Mouse (Mus musculus) ES-Bruce4 (cell line): ENCODE measurements at regions not wholly inside any gene's neighbourhood (a gene's known extent, or its start where the extent isn't known, plus 50 kb on each side); places are given as distances from the start of the nearest gene placed in this dataset.

Experiments
- H3K27ac ChIP-seq: 2 replicates; pipeline ENCODE4 v1.5.1; 2012; ENCODE audit warnings: low read length, inconsistent platforms; ENCODE audit not compliant: insufficient read depth
- H3K27me3 ChIP-seq: 2 replicates; pipeline ENCODE4 v1.6.1; 2012; ENCODE audit warnings: mild to moderate bottlenecking, low read length, inconsistent platforms; ENCODE audit not compliant: control insufficient read depth, poor library complexity, insufficient read depth, severe bottlenecking
- H3K36me3 ChIP-seq: 2 replicates; pipeline ENCODE4 v1.6.1; 2012; ENCODE audit warnings: inconsistent platforms, mild to moderate bottlenecking, low read length, moderate library complexity; ENCODE audit not compliant: control insufficient read depth, poor library complexity, insufficient read depth, severe bottlenecking
- H3K4me1 ChIP-seq: one replicate; pipeline ENCODE4 v1.8.1; 2011; ENCODE audit warnings: low read length; ENCODE audit not compliant: control insufficient read depth, insufficient read depth
- H3K4me3 ChIP-seq: 2 replicates; pipeline ENCODE4 v1.5.1; 2011; ENCODE audit warnings: low read depth, mild to moderate bottlenecking, low read length
- H3K9ac ChIP-seq: 2 replicates; pipeline ENCODE4 v1.6.1; 2012; ENCODE audit warnings: low read depth, mild to moderate bottlenecking, inconsistent platforms; ENCODE audit not compliant: poor library complexity, severe bottlenecking
- H3K9me3 ChIP-seq: replicated peaks from 2 replicates; pipeline ENCODE4 v1.6.1; 2012; ENCODE audit warnings: mild to moderate bottlenecking, low read length, inconsistent platforms; ENCODE audit not compliant: control insufficient read depth, poor library complexity, insufficient read depth, severe bottlenecking
- CTCF ChIP-seq: IDR thresholded peaks from one replicate; pipeline ENCODE4 v1.8.1; 2011; ENCODE audit warnings: low read depth, low read length
- EP300 ChIP-seq: IDR thresholded peaks from 2 replicates; pipeline ENCODE4 v1.6.1; 2011; ENCODE audit warnings: low read depth, low read length; ENCODE audit not compliant: insufficient read depth
- POLR2A ChIP-seq: IDR thresholded peaks from one replicate; pipeline ENCODE4 v1.8.1; 2011; ENCODE audit warnings: low read length; ENCODE audit not compliant: insufficient read depth

- Histone ChIP-seq H3K36me3 (no peaks in the 10 kb centered on the region), H3K27ac (no peak overlapping the region), H3K27me3 (no peaks in the 10 kb centered on the region), H3K4me1 (no peaks in the 10 kb centered on the region), H3K4me3 (no peak overlapping the region), H3K9ac (no peak overlapping the region), H3K9me3 (no peaks in the 10 kb centered on the region)
- TF ChIP-seq CTCF: no peak
- TF ChIP-seq POLR2A: no peak
- no peak for TF ChIP-seq EP300
These were observed 215.9 kb upstream of the Tenm4 start for GRCm38 (mm10) chr7:95955119-95955518.

- H3K4me1 ChIP-seq: no peaks in the 10 kb centered on the region
- TF ChIP-seq CTCF (no peak), POLR2A (no peak)
- no peaks in the 10 kb centered on the region for H3K9me3 ChIP-seq
- H3K27ac ChIP-seq: no peak overlapping the region
- H3K9ac ChIP-seq: no peak overlapping the region
- H3K4me3 ChIP-seq: no peak overlapping the region
- H3K36me3 ChIP-seq: no peaks in the 10 kb centered on the region
- H3K27me3 ChIP-seq: no peaks in the 10 kb centered on the region
These were observed 212.0 kb upstream of the Tenm4 start for GRCm38 (mm10) chr7:95959068-95959467.

- no peaks in the 10 kb centered on the region for H3K9me3 ChIP-seq
- no peak overlapping the region for H3K9ac ChIP-seq
- no peak overlapping the region for H3K27ac ChIP-seq
- no peaks in the 10 kb centered on the region for H3K4me1 ChIP-seq
- no peak overlapping the region for H3K4me3 ChIP-seq
- H3K27me3 ChIP-seq: no peaks in the 10 kb centered on the region
- no peak for TF ChIP-seq CTCF
- TF ChIP-seq EP300: no peak
- no peak for TF ChIP-seq POLR2A
- H3K36me3 ChIP-seq: no peaks in the 10 kb centered on the region
These were observed 199.2 kb upstream of the Tenm4 start for GRCm38 (mm10) chr7:95971863-95972262.

- Histone ChIP-seq H3K9ac (no peak overlapping the region), H3K9me3 (no peaks in the 10 kb centered on the region), H3K36me3 (no peaks in the 10 kb centered on the region), H3K27ac (no peak overlapping the region), H3K4me3 (no peak overlapping the region), H3K27me3 (no peaks in the 10 kb centered on the region), H3K4me1 (no peaks in the 10 kb centered on the region)
- TF ChIP-seq CTCF: no peak
- TF ChIP-seq POLR2A: no peak
- TF ChIP-seq EP300: no peak
These were observed 197.0 kb upstream of the Tenm4 start for GRCm38 (mm10) chr7:95974085-95974484.

- Histone ChIP-seq H3K36me3 (no peaks in the 10 kb centered on the region), H3K27ac (no peak overlapping the region), H3K4me1 (peaks cover 4% of the 10 kb centered on the region), H3K27me3 (no peaks in the 10 kb centered on the region), H3K9me3 (no peaks in the 10 kb centered on the region), H3K9ac (no peak overlapping the region), H3K4me3 (no peak overlapping the region)
- no peak for TF ChIP-seq POLR2A
- no peak for TF ChIP-seq EP300
- no peak for TF ChIP-seq CTCF
These were observed 179.6 kb upstream of the Tenm4 start for GRCm38 (mm10) chr7:95991250-95992032.

GRCm38 (mm10) chr7:95992033-95992516 lies 179.0 kb upstream of the Tenm4 start:
- Histone ChIP-seq H3K36me3 (no peaks in the 10 kb centered on the region), H3K4me1 (peaks cover 4% of the 10 kb centered on the region), H3K9ac (no peak overlapping the region), H3K27me3 (no peaks in the 10 kb centered on the region), H3K4me3 (no peak overlapping the region), H3K27ac (no peak overlapping the region), H3K9me3 (no peaks in the 10 kb centered on the region)
- TF ChIP-seq POLR2A: no peak
- no peak for TF ChIP-seq CTCF
- no peak for TF ChIP-seq EP300
